Mouse (Mus musculus) A20 (cell line): Measurements from ENCODE around the gene Abcd3.
A peak's percentile ranks its signal among the peaks of the same experiment; 100 is the strongest.

ENCODE experiments used
- DNase-seq: peaks from one replicate; pipeline ENCODE4 v3.0.0-alpha.2; 2011; ENCODE audit warnings: low read depth, low spot score

The Abcd3 gene

GRCm38 (mm10) chr3:121739489-121740213 is 75.5 kb downstream of the Abcd3 start:
- no peak for DNase-seq

DNA sequence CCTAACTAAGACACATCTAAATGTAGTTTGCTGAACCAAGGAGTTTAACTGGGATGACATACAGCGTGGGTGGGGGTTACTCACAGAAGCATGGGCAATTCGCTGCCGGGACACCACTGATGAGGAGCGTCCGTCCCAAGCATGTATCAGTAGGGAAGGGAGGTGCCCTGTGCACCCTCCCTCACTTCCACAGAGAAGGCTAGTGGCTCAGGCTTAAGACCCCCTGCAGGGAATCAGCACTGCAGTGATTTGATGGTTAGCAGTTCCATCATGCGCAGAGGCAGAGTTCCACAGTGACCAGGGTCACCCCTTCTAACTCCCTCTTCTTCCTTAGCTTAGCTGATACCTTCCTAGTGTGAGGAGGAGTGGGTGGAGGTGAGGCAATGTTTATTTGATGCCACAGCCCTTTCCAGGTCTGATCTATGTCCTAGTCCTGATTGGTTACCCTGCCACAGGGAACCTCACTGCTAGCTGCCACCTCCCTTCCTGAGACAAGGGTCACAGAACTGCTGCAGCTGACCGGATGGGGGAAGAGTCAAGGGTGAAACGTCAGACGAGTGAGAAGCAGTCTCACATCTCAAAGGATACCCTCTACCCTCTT is 76.3 kb downstream of the Abcd3 start:
- DNase-seq: no peak

DNA sequence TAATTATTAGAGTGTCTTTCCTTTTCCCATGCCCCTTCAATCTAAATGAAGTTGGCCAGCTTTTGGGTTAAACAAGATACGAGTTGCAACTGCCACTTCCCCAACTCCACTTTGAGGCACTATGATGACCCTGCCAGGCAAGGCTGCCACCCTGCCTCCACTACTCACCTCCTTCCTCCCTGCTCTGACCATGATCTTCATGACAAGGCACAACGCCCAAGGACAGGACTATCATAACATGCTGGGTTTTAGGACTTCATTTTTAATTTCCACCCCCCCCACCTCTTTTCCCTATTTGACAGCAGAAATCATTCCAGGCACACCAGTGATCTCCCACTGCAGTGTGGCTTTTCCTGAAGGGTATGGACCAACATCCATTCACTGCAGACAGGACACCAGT is 77.2 kb downstream of the Abcd3 start:
- no peak for DNase-seq

DNA sequence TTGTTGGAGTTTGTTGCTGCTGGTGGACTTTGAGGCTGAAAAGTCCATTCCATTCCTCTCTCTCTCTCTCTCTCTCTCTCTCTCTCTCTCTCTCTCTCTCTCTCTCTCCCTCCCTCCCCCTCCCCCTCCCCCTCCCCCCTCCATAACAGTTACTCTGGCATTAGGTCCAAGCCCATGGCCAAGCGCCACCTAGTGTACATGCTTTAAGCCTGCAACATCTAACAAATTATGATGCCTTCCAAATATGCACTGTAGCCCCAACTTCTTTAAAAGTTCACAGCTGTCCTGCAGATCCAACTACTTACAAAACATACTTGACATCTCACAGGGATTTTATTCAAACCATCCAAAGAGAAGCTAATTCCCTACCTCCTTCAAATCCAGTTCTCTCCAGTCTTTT is 77.6 kb downstream of the Abcd3 start:
- DNase-seq: peak; percentile 43

- peak; percentile 72 for DNase-seq
These were observed 78.9 kb downstream of the Abcd3 start for GRCm38 (mm10) chr3:121736025-121736744.

GRCm38 (mm10) chr3:121735542-121735941 is 79.6 kb downstream of the Abcd3 start:
- no peak for DNase-seq

DNA sequence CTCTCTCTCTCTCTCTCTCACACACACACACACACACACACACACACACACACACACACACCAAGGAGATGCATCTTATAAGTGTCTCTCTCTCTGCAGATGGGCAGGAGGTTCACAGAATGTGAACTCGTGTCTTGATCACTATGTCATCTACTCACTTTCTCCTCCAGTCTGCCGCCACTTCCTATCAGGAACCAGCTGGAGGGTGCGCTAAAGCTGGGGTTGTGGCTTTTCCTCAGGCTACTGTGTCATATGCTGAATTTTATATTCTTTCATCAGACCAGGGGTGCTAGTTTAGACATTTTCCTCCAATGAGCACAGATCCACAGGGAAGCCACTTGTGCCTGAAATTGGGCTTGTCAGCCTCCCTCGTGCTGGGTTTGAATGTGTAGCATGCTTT is 85.4 kb downstream of the Abcd3 start:
- DNase-seq: no peak

- no peak for DNase-seq
These were observed 89.5 kb downstream of the Abcd3 start for GRCm38 (mm10) chr3:121725651-121726050.

- DNase-seq: no peak
These were observed 90.5 kb downstream of the Abcd3 start for GRCm38 (mm10) chr3:121724553-121724952.

GRCm38 (mm10) chr3:121723968-121724524 is 91.1 kb downstream of the Abcd3 start:
- DNase-seq: no peak

DNA sequence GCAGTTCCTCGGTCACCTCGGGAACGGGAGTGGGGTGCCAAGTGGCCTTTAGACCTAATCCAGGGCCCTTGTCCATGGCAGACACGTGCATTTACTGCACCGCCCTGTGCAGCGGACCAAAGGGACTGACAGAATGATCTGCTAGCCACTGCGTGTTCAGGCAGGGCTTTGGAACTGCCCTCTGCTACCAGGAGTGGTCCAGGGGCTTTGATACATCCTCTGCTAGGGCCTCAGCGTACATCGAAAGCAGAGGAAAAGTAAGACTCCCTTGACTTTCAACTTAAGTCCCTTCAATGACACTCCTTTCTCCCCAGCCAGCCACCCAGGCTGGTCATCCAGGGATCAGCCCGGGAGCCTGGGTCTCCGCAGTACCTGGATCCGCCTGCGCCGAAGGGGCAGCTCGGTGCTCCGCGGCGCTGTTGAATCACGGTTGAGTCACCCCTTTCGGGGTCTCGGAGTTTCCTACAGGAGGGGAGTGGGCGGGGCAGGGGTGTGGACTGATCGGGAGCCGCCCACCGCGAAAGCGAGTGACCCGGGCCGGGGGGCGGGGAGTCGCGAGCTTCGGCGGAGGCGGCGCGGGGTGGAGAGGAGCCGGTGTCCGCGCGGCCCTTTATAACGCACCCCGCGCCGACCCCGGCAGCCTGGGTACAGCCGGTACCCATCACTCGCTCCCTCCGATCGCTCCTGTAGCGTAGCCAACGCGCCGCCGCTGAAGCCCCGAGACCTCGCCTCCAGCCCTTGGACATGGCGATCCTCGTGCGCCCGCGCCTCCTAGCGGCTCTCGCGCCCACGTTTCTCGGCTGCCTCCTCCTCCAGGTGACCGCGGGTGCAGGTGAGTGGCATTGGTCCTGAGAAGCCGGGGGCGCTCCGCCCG is 91.9 kb downstream of the Abcd3 start, which contains the start of gene F3:
F3 (plus strand) TSS at position 567 of the 874 bp plus-strand sequence.
- peak; percentile 55 for DNase-seq

GRCm38 (mm10) chr3:121721691-121722070 is 93.4 kb downstream of the Abcd3 start:
- DNase-seq: peak; percentile 58

DNA sequence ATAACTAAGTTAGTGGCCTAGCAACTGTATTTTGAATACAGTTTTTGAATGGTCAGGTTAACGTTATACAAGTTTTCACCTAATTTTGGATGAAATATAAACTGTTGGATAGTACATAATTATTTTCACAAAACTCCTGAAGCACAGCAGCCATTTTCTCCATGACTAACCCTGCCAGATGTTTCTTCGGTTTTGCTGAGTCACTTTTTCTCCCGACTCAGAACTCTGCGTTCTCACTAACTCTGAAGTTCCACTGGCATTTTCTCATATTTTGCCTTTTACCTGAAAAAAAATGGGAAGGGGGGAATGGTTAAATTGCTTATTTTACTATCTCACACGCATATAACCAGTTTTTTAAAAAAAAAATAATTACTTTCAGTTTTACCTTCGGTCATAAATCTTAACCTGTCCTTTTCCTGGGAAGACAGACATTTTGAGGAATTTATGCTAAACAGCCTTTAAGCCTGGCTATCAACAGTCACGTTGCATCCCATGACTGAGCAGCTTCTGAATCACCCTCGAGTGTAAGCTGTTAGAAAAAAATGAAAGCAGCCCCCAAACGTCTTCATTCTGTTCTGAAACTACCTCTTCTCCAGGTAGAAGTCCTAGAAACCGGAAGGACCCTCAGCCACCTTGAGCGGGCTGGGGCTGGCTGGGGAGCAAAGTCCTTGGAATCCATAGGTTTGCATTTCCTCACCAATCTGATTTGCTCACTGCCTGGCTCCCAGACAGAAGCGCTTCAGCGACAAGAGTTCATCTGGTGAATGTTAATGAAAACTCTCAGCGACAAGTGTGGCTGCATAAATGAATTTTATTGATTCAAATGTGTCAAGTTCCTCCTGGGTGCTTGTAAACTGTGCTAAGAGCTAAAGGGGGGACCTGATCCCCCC is 94.1 kb downstream of the Abcd3 start:
- DNase-seq: peak; percentile 23

- DNase-seq: no peak
These were observed 95.4 kb downstream of the Abcd3 start for GRCm38 (mm10) chr3:121719701-121720100.

DNA sequence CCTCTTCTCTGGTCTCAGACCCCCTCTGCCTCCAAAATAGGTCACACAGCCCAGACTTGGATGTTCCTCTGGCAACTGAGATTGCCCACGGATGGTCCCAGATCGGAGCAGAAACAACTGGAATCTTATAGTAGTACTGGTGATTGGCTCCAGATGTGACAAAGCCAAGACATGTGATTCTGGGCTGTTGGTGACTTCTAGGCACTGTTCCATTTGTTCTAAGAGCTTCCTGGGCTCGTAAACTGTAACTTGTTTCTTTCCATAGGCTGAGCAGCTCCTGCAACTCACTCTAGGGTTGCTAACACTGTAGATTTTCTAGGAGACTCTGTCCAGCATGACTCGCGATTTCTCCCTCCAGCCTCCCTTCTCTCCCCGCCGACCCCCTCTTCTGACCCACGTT is 96.4 kb downstream of the Abcd3 start:
- DNase-seq: no peak

- no peak for DNase-seq
These were observed 98.6 kb downstream of the Abcd3 start for GRCm38 (mm10) chr3:121716480-121716879.

DNA sequence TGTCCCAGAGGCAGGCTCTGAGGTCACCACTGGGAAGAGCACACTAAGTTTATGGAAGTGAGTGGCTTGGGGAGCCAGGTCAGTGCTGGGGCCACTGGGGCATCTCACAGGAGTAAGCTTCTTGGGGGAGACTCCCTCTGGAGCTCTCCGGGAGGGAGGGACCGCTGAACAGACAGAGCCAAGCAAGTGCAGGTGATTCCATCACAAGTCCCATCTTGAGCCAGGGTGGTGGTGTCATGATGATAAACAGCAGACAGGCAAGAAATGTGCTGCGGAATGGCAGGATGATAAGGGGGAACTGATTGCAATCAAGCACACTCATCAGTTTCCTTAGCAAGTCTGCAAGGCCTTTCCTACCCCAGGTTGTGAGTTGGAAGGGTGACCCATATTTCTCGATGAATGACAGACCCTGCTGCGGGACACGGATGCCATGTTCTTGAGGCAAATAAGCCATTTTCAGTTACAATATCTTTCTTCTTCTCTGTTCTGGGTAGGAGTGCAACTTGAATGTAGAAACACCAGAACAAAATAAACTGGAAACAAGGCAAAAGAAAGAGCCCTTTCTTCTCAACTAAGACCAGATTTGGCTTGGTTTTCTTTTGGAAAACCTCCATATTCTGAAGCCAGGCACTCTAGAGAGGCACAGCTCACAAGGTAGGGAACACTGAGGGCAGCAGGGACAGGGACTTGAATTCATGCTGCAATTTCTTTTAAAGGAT is 99.2 kb downstream of the Abcd3 start:
- DNase-seq: no peak

DNA sequence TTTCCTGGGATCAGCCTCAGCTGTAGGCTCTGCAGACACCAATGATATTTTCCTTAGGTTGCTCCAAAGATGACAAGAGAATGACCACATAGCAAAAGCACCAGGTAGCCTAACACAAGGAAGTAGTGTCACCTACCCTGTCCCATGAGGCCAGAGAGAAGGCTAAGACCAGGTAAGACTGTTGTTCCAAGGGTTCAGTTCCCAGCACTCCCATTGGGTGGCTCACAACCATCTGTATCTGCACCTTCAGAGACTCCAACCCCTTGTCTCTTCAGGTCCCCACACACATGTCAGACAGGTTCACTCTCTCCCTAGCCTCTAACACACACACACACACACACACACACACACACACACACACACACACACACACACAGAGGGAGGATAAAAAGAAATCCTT is 99.8 kb downstream of the Abcd3 start:
- no peak for DNase-seq

DNA sequence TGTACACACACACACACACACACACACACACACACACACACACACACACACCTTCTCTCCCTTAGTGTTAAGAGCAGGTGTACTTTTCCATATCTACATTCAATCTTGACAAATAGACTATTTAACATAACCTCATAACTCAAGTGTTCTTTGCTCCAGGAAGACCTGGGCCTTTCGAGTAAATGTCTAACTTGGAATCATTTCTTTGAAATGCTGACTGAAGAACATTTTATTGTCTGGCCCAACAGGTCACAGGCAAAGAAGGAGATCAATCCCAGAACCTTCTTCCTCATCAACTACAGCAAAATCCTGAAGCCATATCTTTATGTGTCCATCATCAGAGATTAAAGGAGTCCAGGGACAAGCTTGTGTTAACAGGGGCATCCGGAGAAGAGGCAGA is 100.6 kb downstream of the Abcd3 start:
- no peak for DNase-seq

GRCm38 (mm10) chr3:121713816-121714215 is 101.3 kb downstream of the Abcd3 start:
- no peak for DNase-seq
